In genomic region chr6:36695481-36695880, GRCm38 (mm10) we compare ENCODE assay signal across 15 mouse cellular contexts.
A peak's percentile ranks its signal among the peaks of the same experiment; 100 is the strongest.
DNase-seq lines count a peak whose midpoint lies in the region; ATAC-seq lines count a peak whose summit lies in the region.
"Had no signal": no experiment of that assay in that cellular context is flagged by ENCODE, and none has a peak within 500 bp of the region (broad histone marks: within the 10 kb centered on the region; RNA-seq: fewer than 3 reads in every experiment).

No protein-coding gene starts in this region.

- no peaks in the 10 kb centered on the region for H3K9me3 ChIP-seq in kidney, embryonic 15.5 days (replicated peaks)
- H3K9me3 ChIP-seq: megakaryocyte, embryonic 14.5 days had no signal

- WGBS in kidney, embryonic 15.5 days, result 20% methylated on average over 3 of the region's 3 CpGs

- no peaks in the 10 kb centered on the region for H3K36me3 ChIP-seq in kidney, embryonic 15.5 days

- no peaks in the 10 kb centered on the region for H3K27me3 ChIP-seq in kidney, embryonic 15.5 days
- H3K27me3 ChIP-seq: megakaryocyte, embryonic 14.5 days had no signal

- no peak overlapping the region for H3K4me2 ChIP-seq in kidney, embryonic 15.5 days

- no peak overlapping the region for H3K9ac ChIP-seq in kidney, embryonic 15.5 days

- no peak overlapping the region for H3K4me3 ChIP-seq in kidney, embryonic 15.5 days (replicated peaks)
- H3K4me3 ChIP-seq: megakaryocyte, embryonic 14.5 days had no signal

- 0 out of 2 replicates have a peak, but pooled peaks have one; percentile 36 for ATAC-seq in kidney, embryonic 15.5 days (replicated peaks; ENCODE audit: low FRiP score)
- no peak for ATAC-seq in monocyte, adult 5-6 weeks (replicated peaks; ENCODE audit: insufficient number of reproducible peaks, low FRiP score, low TSS enrichment, poor library complexity, severe bottlenecking)
- ATAC-seq: forebrain, embryonic 14.5 days; Patski had no signal

- no peak overlapping the region for H3K27ac ChIP-seq in kidney, embryonic 15.5 days

- no peak for DNase-seq in kidney, adult 11 months
- peak; percentile 19 for DNase-seq in Muller cell, postnatal 12 days (ENCODE audit: inconsistent ontology term)
- DNase-seq in embryo, embryonic 10 days (ENCODE audit: low spot score), result peak; percentile 75
- DNase-seq in forelimb bud, embryonic 11.5 days (ENCODE audit: low read depth, low spot score), result peak; percentile 57
- DNase-seq in lung, adult 18-20 months, result no peak
- DNase-seq: adrenal gland, postnatal 10 days; cerebellum, adult 9-11 months; gastrocnemius, postnatal 36 days; lung, adult 2 months; thymus, postnatal 14 days had no signal

- peaks cover 6% of the 10 kb centered on the region; the same call in 1 of the 2 replicates for H3K4me1 ChIP-seq in kidney, embryonic 15.5 days
- H3K4me1 ChIP-seq: megakaryocyte, embryonic 14.5 days had no signal

Comparison
In these comparisons a context has a peak if more than half of its experiments do, and no peak if none do; other contexts are left out.
1. DNase-seq: peak in Muller cell, postnatal 12 days (single experiment), embryo, embryonic 10 days (single experiment) and forelimb bud, embryonic 11.5 days (single experiment); none in kidney, adult 11 months (single experiment) and lung, adult 18-20 months (0 of 2).